9 mouse cellular contexts compared by ENCODE assay signal in the genomic region with DNA sequence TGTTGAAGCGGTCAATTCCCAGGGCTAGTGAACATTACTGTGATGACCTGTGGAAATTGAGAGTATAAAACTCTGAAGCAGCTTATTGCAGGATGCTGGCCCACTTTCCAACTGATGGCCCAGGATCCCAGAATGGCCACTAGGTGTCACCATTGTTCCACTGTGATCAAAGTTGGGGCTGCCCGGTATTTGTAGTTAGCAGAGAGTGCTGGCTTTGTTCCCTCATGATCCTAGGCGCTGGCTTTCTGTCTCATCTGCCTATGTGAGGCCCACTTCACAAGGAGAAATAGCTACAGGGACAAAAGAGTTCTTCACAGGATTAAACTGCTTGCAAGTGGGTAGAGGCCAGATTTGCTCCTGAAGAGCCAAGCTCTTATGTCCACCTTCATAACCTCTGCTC. TPM values are rescaled to one million over a fixed set of nuclear protein-coding genes. Genes with fewer than 3 reads are reported as not detected.
DNase-seq lines count a peak whose midpoint lies in the region; ATAC-seq and TF ChIP-seq lines count a peak whose summit lies in the region.
"Had no signal": no experiment of that assay in that cellular context is flagged by ENCODE, and none has a peak within 500 bp of the region (broad histone marks: within the 10 kb centered on the region; RNA-seq: fewer than 3 reads in every experiment).

No protein-coding gene starts in this region.

- H3K4me1 ChIP-seq in forebrain, embryonic 16.5 days (replicated peaks; ENCODE audit: control insufficient read depth, insufficient read depth, low read length) = no peaks in the 10 kb centered on the region
- peaks cover 12% of the 10 kb centered on the region for H3K4me1 ChIP-seq in hindbrain, embryonic 10.5 days (replicated peaks)
- H3K4me1 ChIP-seq in lung, embryonic 15.5 days = peaks cover 17% of the 10 kb centered on the region; the same call in 1 of the 2 replicates
- H3K4me1 ChIP-seq in thymus, adult 2 months (replicated peaks; ENCODE audit: control insufficient read depth, insufficient read depth, low read length) = peaks cover 13% of the 10 kb centered on the region

- H3K27ac ChIP-seq in forebrain, embryonic 16.5 days (ENCODE audit: low read length) = peak overlapping the region; percentile 72
- peak overlapping the region; percentile 75 for H3K27ac ChIP-seq in hindbrain, embryonic 10.5 days
- no peak overlapping the region for H3K27ac ChIP-seq in lung, embryonic 15.5 days
- no peak overlapping the region for H3K27ac ChIP-seq in thymus, adult 2 months (ENCODE audit: control insufficient read depth, insufficient read depth, low read length)

- no peaks in the 10 kb centered on the region for H3K27me3 ChIP-seq in forebrain, embryonic 16.5 days (replicated peaks; ENCODE audit: control insufficient read depth, insufficient read depth, low read length)
- no peaks in the 10 kb centered on the region; the same call in 1 of the 2 replicates for H3K27me3 ChIP-seq in hindbrain, embryonic 10.5 days (ENCODE audit: insufficient read depth, poor library complexity, severe bottlenecking)
- no peaks in the 10 kb centered on the region for H3K27me3 ChIP-seq in lung, embryonic 15.5 days
- no peaks in the 10 kb centered on the region for H3K27me3 ChIP-seq in thymus, adult 2 months (ENCODE audit: control insufficient read depth, insufficient read depth, low read length)

- ATAC-seq in forebrain, embryonic 16.5 days = peak; percentile 91
- peak; percentile 62; the same call in 1 of the 2 replicates for ATAC-seq in lung, embryonic 15.5 days (ENCODE audit: borderline replicate concordance, extremely low read depth, low FRiP score, low TSS enrichment)

- H3K36me3 ChIP-seq in forebrain, embryonic 16.5 days (ENCODE audit: control insufficient read depth, insufficient read depth) = no peaks in the 10 kb centered on the region
- H3K36me3 ChIP-seq in hindbrain, embryonic 10.5 days = peaks cover 6% of the 10 kb centered on the region
- H3K36me3 ChIP-seq in lung, embryonic 15.5 days = peaks cover 4% of the 10 kb centered on the region; the same call in 1 of the 2 replicates
- no peaks in the 10 kb centered on the region for H3K36me3 ChIP-seq in thymus, adult 2 months (ENCODE audit: control insufficient read depth, insufficient read depth, low read length)

- H3K4me2 ChIP-seq in forebrain, embryonic 16.5 days (ENCODE audit: low read length) = no peak overlapping the region
- H3K4me2 ChIP-seq in lung, embryonic 15.5 days = no peak overlapping the region

- H3K9me3 ChIP-seq in forebrain, embryonic 16.5 days (ENCODE audit: control insufficient read depth, low read length) = no peaks in the 10 kb centered on the region
- H3K9me3 ChIP-seq in hindbrain, embryonic 10.5 days = no peaks in the 10 kb centered on the region
- H3K9me3 ChIP-seq in lung, embryonic 15.5 days = no peaks in the 10 kb centered on the region
- H3K9me3 ChIP-seq: megakaryocyte, embryonic 14.5 days had no signal

- H3K4me3 ChIP-seq in forebrain, embryonic 16.5 days (replicated peaks; ENCODE audit: low read length) = no peak overlapping the region
- no peak overlapping the region for H3K4me3 ChIP-seq in hindbrain, embryonic 10.5 days
- H3K4me3 ChIP-seq in lung, embryonic 15.5 days = no peak overlapping the region
- no peak overlapping the region for H3K4me3 ChIP-seq in thymus, adult 2 months (ENCODE audit: control insufficient read depth, insufficient read depth, low read length)
- H3K4me3 ChIP-seq: megakaryocyte, embryonic 14.5 days had no signal

- no peak for TF ChIP-seq POLR2A in thymus, adult 2 months (IDR thresholded peaks at IDR 0.05; ENCODE audit: control insufficient read depth, extremely low read depth, insufficient read depth, low read length, poor library complexity)

- TF ChIP-seq CTCF in thymus, adult 2 months (IDR thresholded peaks at IDR 0.05; ENCODE audit: borderline replicate concordance, control insufficient read depth, extremely low read depth, insufficient read depth, low read length, poor library complexity) = peak; percentile 62; the same call in 1 of the 2 replicates

- WGBS in forebrain, embryonic 16.5 days = 7% methylated on average over 3 of the region's 3 CpGs
- 7% methylated on average over 3 of the region's 3 CpGs for WGBS in hindbrain, embryonic 10.5 days
- WGBS in lung, embryonic 15.5 days = 2% methylated on average over 3 of the region's 3 CpGs
- WGBS in thymus, adult 2 months = 11% methylated on average over 3 of the region's 3 CpGs

- H3K9ac ChIP-seq in forebrain, embryonic 16.5 days (replicated peaks; ENCODE audit: low read depth, low read length) = peak overlapping the region; percentile 29; the same call in 1 of the 2 replicates
- H3K9ac ChIP-seq in lung, embryonic 15.5 days = no peak overlapping the region

- peak; percentile 60 for DNase-seq in MEL-GATA-1-ER (ENCODE audit: extremely low read depth, low read depth)
- peak; percentile 75 to 84 for DNase-seq in cerebellum, adult 18-20 months
- DNase-seq in hindbrain, embryonic 10.5 days (ENCODE audit: low spot score) = peak; percentile 87
- DNase-seq in layer of hippocampus, adult 8-10 months (ENCODE audit: low spot score in 2 of 2) = peak; percentile 71 to 89
- peak; percentile 67 for DNase-seq in ovary, postnatal 10 days (ENCODE audit: low spot score)
- peak; percentile 78 for DNase-seq in thymus, adult 2 months

RNA-seq across cellular contexts. Expression of gene Cenps, which starts 7.0 kb away (rescaled TPM):
- 22.2 and 24.9 TPM in 2 replicates for polyA plus RNA-seq in forebrain, embryonic 16.5 days (2015; fragmentation: Nextera tagmentation; extraction: Ambion mirVana)
- polyA plus RNA-seq in hindbrain, embryonic 10.5 days (2016; fragmentation: Nextera tagmentation; extraction: Ambion mirVana) = 56.0 and 61.9 TPM in 2 replicates
- total RNA-seq in layer of hippocampus, adult 8-10 months (2022) = 10 to 100 TPM; 24.7 to 33.6 (median 29.6) TPM
- polyA plus RNA-seq in lung, embryonic 15.5 days (2015; fragmentation: Nextera tagmentation; extraction: Ambion mirVana) = 36.2 and 40.7 TPM in 2 replicates
- 14.0 and 17.6 TPM in 2 replicates for polyA plus RNA-seq in thymus, adult 2 months (2012; rRNA removed)

RNA-seq across cellular contexts. Expression of gene Cort, which starts 17.9 kb away (rescaled TPM):
- polyA plus RNA-seq in forebrain, embryonic 16.5 days (2015; fragmentation: Nextera tagmentation; extraction: Ambion mirVana) = 1.4 and 1.8 TPM in 2 replicates
- polyA plus RNA-seq in hindbrain, embryonic 10.5 days (2016; fragmentation: Nextera tagmentation; extraction: Ambion mirVana) = 0.25 and 1.0 TPM in 2 replicates
- total RNA-seq in layer of hippocampus, adult 8-10 months (2022) = 10 to 100 TPM in 2 of 4 experiments, 1 to 10 TPM in 2; 8.6 to 11.8 (median 10.3) TPM
- polyA plus RNA-seq in lung, embryonic 15.5 days (2015; fragmentation: Nextera tagmentation; extraction: Ambion mirVana) = 0.39 TPM in 1 of 2 replicates, not detected in the other
- 0.22 and 0.67 TPM in 2 replicates for polyA plus RNA-seq in thymus, adult 2 months (2012; rRNA removed)

RNA-seq across cellular contexts. Expression of gene Pgd, which starts 22.1 kb away (rescaled TPM):
- polyA plus RNA-seq in forebrain, embryonic 16.5 days (2015; fragmentation: Nextera tagmentation; extraction: Ambion mirVana) = 94.6 and 94.7 TPM in 2 replicates
- 143 and 161 TPM in 2 replicates for polyA plus RNA-seq in hindbrain, embryonic 10.5 days (2016; fragmentation: Nextera tagmentation; extraction: Ambion mirVana)
- 10 to 100 TPM; 33.0 to 46.5 (median 40.5) TPM for total RNA-seq in layer of hippocampus, adult 8-10 months (2022)
- 117 TPM in 2 replicates for polyA plus RNA-seq in lung, embryonic 15.5 days (2015; fragmentation: Nextera tagmentation; extraction: Ambion mirVana)
- polyA plus RNA-seq in thymus, adult 2 months (2012; rRNA removed) = 98.7 and 107 TPM in 2 replicates

RNA-seq across cellular contexts. Expression of gene Dffa, which starts 40.5 kb away (rescaled TPM):
- 24.0 and 26.3 TPM in 2 replicates for polyA plus RNA-seq in forebrain, embryonic 16.5 days (2015; fragmentation: Nextera tagmentation; extraction: Ambion mirVana)
- 33.1 and 36.3 TPM in 2 replicates for polyA plus RNA-seq in hindbrain, embryonic 10.5 days (2016; fragmentation: Nextera tagmentation; extraction: Ambion mirVana)
- 10 to 100 TPM; 52.4 to 57.7 (median 54.2) TPM for total RNA-seq in layer of hippocampus, adult 8-10 months (2022)
- polyA plus RNA-seq in lung, embryonic 15.5 days (2015; fragmentation: Nextera tagmentation; extraction: Ambion mirVana) = 31.6 and 33.6 TPM in 2 replicates
- polyA plus RNA-seq in thymus, adult 2 months (2012; rRNA removed) = 40.2 and 40.3 TPM in 2 replicates

RNA-seq across cellular contexts. Expression of gene Pex14, which starts 44.8 kb away (rescaled TPM):
- 53.7 and 56.9 TPM in 2 replicates for polyA plus RNA-seq in forebrain, embryonic 16.5 days (2015; fragmentation: Nextera tagmentation; extraction: Ambion mirVana)
- polyA plus RNA-seq in hindbrain, embryonic 10.5 days (2016; fragmentation: Nextera tagmentation; extraction: Ambion mirVana) = 60.4 and 60.8 TPM in 2 replicates
- 10 to 100 TPM; 44.2 to 48.7 (median 46.2) TPM for total RNA-seq in layer of hippocampus, adult 8-10 months (2022)
- polyA plus RNA-seq in lung, embryonic 15.5 days (2015; fragmentation: Nextera tagmentation; extraction: Ambion mirVana) = 47.0 and 51.1 TPM in 2 replicates
- polyA plus RNA-seq in thymus, adult 2 months (2012; rRNA removed) = 40.4 and 45.0 TPM in 2 replicates

Comparison
In these comparisons a context has a peak if more than half of its experiments do, and no peak if none do; other contexts are left out.
1. H3K27ac ChIP-seq: peak in forebrain, embryonic 16.5 days (single experiment) and hindbrain, embryonic 10.5 days (single experiment); none in lung, embryonic 15.5 days (single experiment) and thymus, adult 2 months (single experiment).
2. Peak in every context shown above with its lines, with median percentiles within 50 percentile points of each other: DNase-seq.